Mouse (Mus musculus) neural tube, embryonic 13.5 days (tissue): ENCODE data around the gene Ppp1r21. TPM values are rescaled to one million over a fixed set of nuclear protein-coding genes. Genes with fewer than 3 reads are reported as not detected.

ENCODE experiments used
- polyA plus RNA-seq: library from polyadenylated mRNA; unstranded; fragments of >200 nt; fragmentation: Nextera tagmentation; extraction: Ambion mirVana; gene quantifications from 2 replicates; pipeline ENCODE4 v1.2.1, GENCODE M21; 2015

Gene Ppp1r21
- polyA plus RNA-seq, 1 experiment from 2014 or later, result 42.8 TPM

Other genes with a start within 250 kb of the Ppp1r21 start
- gene Foxn2, start 89.4 kb upstream of the Ppp1r21 start, polyA plus RNA-seq, result 9.7 and 10.3 TPM in 2 replicates
- 2.7 and 3.5 TPM in 2 replicates for gene Ston1, start 67.6 kb downstream of the Ppp1r21 start, polyA plus RNA-seq
- 0.56 TPM in 1 of 2 replicates, not detected in the other for gene Gtf2a1l, start 138.5 kb downstream of the Ppp1r21 start, polyA plus RNA-seq